Mouse (Mus musculus): ENCODE measurements around the gene Ptprd.

GRCm38 (mm10) chr4:75965810-75966209 lies 2246.0 kb downstream of the Ptprd start:
- TF ChIP-seq CTCF (IDR thresholded peaks at IDR 0.05; ENCODE audit: control insufficient read depth, insufficient read depth, low read length) (no peak), POLR2A (IDR thresholded peaks at IDR 0.05; ENCODE audit: borderline replicate concordance, control insufficient read depth, low read depth, low read length) (no peak)
